Mouse (Mus musculus) heart, adult 2 months (tissue): ENCODE data around the gene Plcl2. TPM values are rescaled to one million over a fixed set of nuclear protein-coding genes. Genes with fewer than 3 reads are reported as not detected.

Source experiments
- DNase-seq, 2 experiments: peaks; one replicate each; pipeline ENCODE4 v3.0.0; 2021
- H3K27ac ChIP-seq: fragments of 200-600 bp; 2 replicates; pipeline ENCODE4 v1.8.1; 2022
- H3K27me3 ChIP-seq: fragments of 200-500 bp; 2 replicates; pipeline ENCODE4 v1.6.1; 2012; ENCODE audit warnings: mild to moderate bottlenecking, low read length, inconsistent platforms, mixed read lengths; ENCODE audit not compliant: control insufficient read depth, insufficient read depth
- H3K36me3 ChIP-seq: fragments of 200-500 bp; 2 replicates; pipeline ENCODE4 v1.6.1; 2012; ENCODE audit warnings: low read length, inconsistent platforms; ENCODE audit not compliant: control insufficient read depth, insufficient read depth
- H3K4me1 ChIP-seq: fragments of 200-500 bp; 2 replicates; pipeline ENCODE4 v1.6.1; 2011; ENCODE audit warnings: low read length; ENCODE audit not compliant: control insufficient read depth, insufficient read depth
- H3K4me3 ChIP-seq: fragments of 200-600 bp; 2 replicates; pipeline ENCODE4 v1.8.1; 2022
- H3K79me2 ChIP-seq: fragments of 200-500 bp; replicated peaks from 2 replicates; pipeline ENCODE4 v1.6.1; 2012; ENCODE audit warnings: mild to moderate bottlenecking, inconsistent platforms, low read length, moderate library complexity, mixed read lengths; ENCODE audit not compliant: control insufficient read depth, insufficient read depth
- H3K9ac ChIP-seq: fragments of 200-500 bp; 2 replicates; pipeline ENCODE4 v1.6.1; 2012; ENCODE audit warnings: low read depth, mild to moderate bottlenecking, control low read depth, inconsistent platforms, low read length, mixed read lengths
- CTCF ChIP-seq: fragments of 200-600 bp; IDR thresholded peaks from 2 replicates; pipeline ENCODE4 v1.8.1; 2022; ENCODE audit warnings: antibody characterized with exemption, mild to moderate bottlenecking, moderate library complexity
- EP300 ChIP-seq: fragments of 200-500 bp; IDR thresholded peaks from 2 replicates; pipeline ENCODE4 v1.6.1; 2011; ENCODE audit warnings: low read depth, low read length, control low read depth; ENCODE audit not compliant: insufficient read depth
- POLR2A ChIP-seq: fragments of 200-500 bp; IDR thresholded peaks from 2 replicates; pipeline ENCODE4 v1.6.1; 2011; ENCODE audit warnings: mild to moderate bottlenecking, low read depth, low read length, control low read depth; ENCODE audit not compliant: insufficient read depth
- WGBS: fragments of 180-500 bp; shearing (Covaris S2); methylation state at CpG from one replicate; pipeline ENCODE4 v1.1.7; 2018; 5-methylcytosine and 5-hydroxymethylcytosine counted together
- intact Hi-C: fragments of 180-260 bp; cut with DNase I; formaldehyde crosslinking; loops from one replicate; pipeline ENCODE4 v1.15.1; 2025
- polyA plus RNA-seq: library from polyadenylated mRNA; depleted of rRNA; stranded (reverse); fragments of >200 nt; gene quantifications from 2 replicates; pipeline ENCODE4 v1.2.3, GENCODE M21; 2012
- total RNA-seq, 2 experiments: library from RNA; stranded (reverse); gene quantifications; 2 replicates each; pipeline ENCODE4 v1.2.3; 2021

Gene Plcl2
- total and polyA plus RNA-seq, 3 experiments, result 2.8 to 8.0 (median 7.5) TPM

GRCm38 (mm10) chr17:50510279-50510678, 1.1 kb downstream of the Plcl2 start:
- Histone ChIP-seq H3K27me3 (no peaks in the 10 kb centered on the region), H3K27ac (peak overlapping the region; percentile 78; the same call in 1 of the 2 replicates), H3K79me2 (0 out of 2 replicates have a peak, but pooled peaks cover 3% of the 10 kb centered on the region), H3K4me1 (peaks cover 3% of the 10 kb centered on the region), H3K9ac (no peak overlapping the region; the same call in 1 of the 2 replicates), H3K36me3 (no peaks in the 10 kb centered on the region), H3K4me3 (peak overlapping the region; percentile 88)
- intact Hi-C loops, result no loop called here
- TF ChIP-seq POLR2A, result no peak
- TF ChIP-seq CTCF, result no peak
- no peak for TF ChIP-seq EP300
- DNase-seq, result no peak
- WGBS, result 71% methylated on average over 2 of the region's 2 CpGs

GRCm38 (mm10) chr17:50510741-50511140, 1.5 kb downstream of the Plcl2 start:
- DNase-seq, result peak in 1 of 2 experiments; percentile 7
- Histone ChIP-seq H3K27me3 (no peaks in the 10 kb centered on the region), H3K36me3 (no peaks in the 10 kb centered on the region), H3K4me1 (peaks cover 3% of the 10 kb centered on the region), H3K27ac (no peak overlapping the region), H3K79me2 (0 out of 2 replicates have a peak, but pooled peaks cover 3% of the 10 kb centered on the region), H3K4me3 (no peak overlapping the region; the same call in 1 of the 2 replicates), H3K9ac (0 out of 2 replicates have a peak overlapping the region, but pooled peaks have one; percentile 14)
- TF ChIP-seq POLR2A (no peak), CTCF (no peak), EP300 (no peak)
- intact Hi-C loops, result no loop called here
- 63% methylated on average over 1 of the region's 1 CpGs for WGBS

GRCm38 (mm10) chr17:50512222-50512621, 3.0 kb downstream of the Plcl2 start:
- H3K9ac ChIP-seq, result no peak overlapping the region
- H3K27me3 ChIP-seq, result no peaks in the 10 kb centered on the region
- intact Hi-C loops, result no loop called here
- H3K4me3 ChIP-seq, result no peak overlapping the region
- DNase-seq, result no peak
- 84% methylated on average over 5 of the region's 5 CpGs for WGBS
- peaks cover 3% of the 10 kb centered on the region for H3K4me1 ChIP-seq
- no peak for TF ChIP-seq POLR2A
- TF ChIP-seq EP300, result no peak
- no peak for TF ChIP-seq CTCF
- no peak overlapping the region for H3K27ac ChIP-seq
- no peaks in the 10 kb centered on the region for H3K36me3 ChIP-seq
- peaks cover 5% of the 10 kb centered on the region for H3K79me2 ChIP-seq

GRCm38 (mm10) chr17:50512841-50513240, 3.6 kb downstream of the Plcl2 start:
- peaks cover 5% of the 10 kb centered on the region for H3K79me2 ChIP-seq
- no peak overlapping the region for H3K9ac ChIP-seq
- no peak overlapping the region for H3K27ac ChIP-seq
- TF ChIP-seq EP300 (no peak), POLR2A (no peak), CTCF (no peak)
- no peak overlapping the region for H3K4me3 ChIP-seq
- no peaks in the 10 kb centered on the region for H3K27me3 ChIP-seq
- DNase-seq, result no peak
- H3K4me1 ChIP-seq, result peaks cover 3% of the 10 kb centered on the region
- intact Hi-C loops, result no loop called here
- H3K36me3 ChIP-seq, result no peaks in the 10 kb centered on the region
- WGBS, result 88% methylated on average over 7 of the region's 7 CpGs

GRCm38 (mm10) chr17:50513376-50513775, 4.2 kb downstream of the Plcl2 start:
- no peak for DNase-seq
- no peak for TF ChIP-seq CTCF
- no peak for TF ChIP-seq EP300
- no peak for TF ChIP-seq POLR2A
- Histone ChIP-seq H3K27me3 (no peaks in the 10 kb centered on the region), H3K4me3 (no peak overlapping the region), H3K79me2 (peaks cover 5% of the 10 kb centered on the region), H3K9ac (no peak overlapping the region), H3K36me3 (no peaks in the 10 kb centered on the region), H3K27ac (no peak overlapping the region), H3K4me1 (peaks cover 3% of the 10 kb centered on the region)
- WGBS, result 96% methylated on average over 7 of the region's 7 CpGs
- intact Hi-C loops, result no loop called here

GRCm38 (mm10) chr17:50514012-50514411, 4.8 kb downstream of the Plcl2 start:
- WGBS, result 88% methylated on average over 7 of the region's 7 CpGs
- Histone ChIP-seq H3K4me3 (no peak overlapping the region), H3K9ac (no peak overlapping the region), H3K27me3 (no peaks in the 10 kb centered on the region), H3K36me3 (no peaks in the 10 kb centered on the region), H3K4me1 (peaks cover 3% of the 10 kb centered on the region), H3K27ac (no peak overlapping the region), H3K79me2 (peaks cover 5% of the 10 kb centered on the region)
- no peak for DNase-seq
- intact Hi-C loops, result no loop called here
- TF ChIP-seq EP300 (no peak), POLR2A (no peak), CTCF (no peak)
